Mouse (Mus musculus) megakaryocyte, embryonic 14.5 days (primary cell): ENCODE data around the gene Pck1.

ENCODE experiments used
- FLI1 ChIP-seq: IDR thresholded peaks from 2 replicates; pipeline ENCODE4 v1.6.1; 2012; ENCODE audit warnings: low read length, inconsistent platforms, mixed read lengths
- GATA1 ChIP-seq: IDR thresholded peaks from 3 replicates; pipeline ENCODE4 v1.6.1; 2012; ENCODE audit warnings: mixed read lengths, low read length, inconsistent platforms, borderline replicate concordance

- no peak for TF ChIP-seq GATA1
- no peak for TF ChIP-seq FLI1
Observed at GRCm38 (mm10) chr2:173174569-173174968, 21.7 kb downstream of the Pck1 start.
